Mouse (Mus musculus): ENCODE results near the gene Aak1. TPM values are rescaled to one million over a fixed set of nuclear protein-coding genes. Genes with fewer than 3 reads are reported as not detected.

Gene Aak1
- total and polyA plus RNA-seq, 3 experiments, result 2.8 to 21.0 (median 7.1) TPM

DNA sequence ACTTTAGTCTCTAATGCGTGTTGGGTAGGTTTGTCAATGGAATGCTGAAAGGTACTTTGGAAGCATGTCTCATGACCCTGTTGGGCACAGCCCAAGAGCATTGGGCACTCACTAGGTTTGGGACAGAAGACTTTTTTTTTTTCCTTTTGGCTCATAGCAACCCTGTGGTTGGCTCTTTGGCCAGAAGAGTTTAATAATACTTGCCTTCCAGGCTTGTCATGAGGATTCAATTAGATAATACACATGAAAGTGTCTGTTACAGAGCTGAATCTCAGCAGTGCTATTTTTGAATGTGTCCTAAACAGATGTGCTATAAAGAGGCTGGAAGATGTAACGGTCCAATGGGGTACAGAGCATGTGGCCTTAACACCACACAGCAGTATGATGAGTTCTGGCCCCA lies 56.2 kb downstream of the Aak1 start:
- Histone ChIP-seq H3K36me3 (replicated peaks in 1 of 2; ENCODE audit: control insufficient read depth in 1 of 2, insufficient read depth in 1 of 2, low read length in 1 of 2) (peaks cover 0 to 18% of the 10 kb centered on the region in 2 experiments), H3K9me3 (replicated peaks; ENCODE audit: low read length) (no peaks in the 10 kb centered on the region), H3K4me1 (ENCODE audit: control insufficient read depth in 1 of 2, insufficient read depth in 2 of 2) (peaks cover under 1 to 8% of the 10 kb centered on the region in 2 experiments; a peak in 3 of 4 replicates), H3K4me3 (replicated peaks in 1 of 3; ENCODE audit: low read depth in 2 of 3, low read length in 2 of 3, poor library complexity in 1 of 3) (no peak overlapping the region), H3K27ac (ENCODE audit: insufficient read depth, low read depth) (no peak overlapping the region), H3K27me3 (replicated peaks) (no peaks in the 10 kb centered on the region), H3K4me2 (ENCODE audit: insufficient read depth, low read depth, poor library complexity, severe bottlenecking) (no peak overlapping the region), H3K9ac (ENCODE audit: insufficient read depth, low read depth) (no peak overlapping the region), H3K79me2 (replicated peaks; ENCODE audit: control insufficient read depth, extremely low read depth, insufficient read depth, poor library complexity, severe bottlenecking) (no peaks in the 10 kb centered on the region)
- no peak for TF ChIP-seq EP300 (IDR thresholded peaks at IDR 0.05; ENCODE audit: low read length)
- TF ChIP-seq USF1 (IDR thresholded peaks at IDR 0.05; ENCODE audit: low read depth, low read length), result no peak
- TF ChIP-seq UBTF (IDR thresholded peaks at IDR 0.05; ENCODE audit: low read depth, low read length), result no peak
- no peak for TF ChIP-seq MEF2A (IDR thresholded peaks at IDR 0.05; ENCODE audit: borderline replicate concordance, low read depth, low read length)
- no peak for TF ChIP-seq KAT2A (IDR thresholded peaks at IDR 0.05; ENCODE audit: insufficient replicate concordance, low read length)
- TF ChIP-seq USF2 (conservative IDR thresholded peaks at IDR 0.05; ENCODE audit: low read depth, low read length), result no peak
- no peak for TF ChIP-seq POLR2A (IDR thresholded peaks at IDR 0.05; ENCODE audit: low read depth, low read length)
- no peak for TF ChIP-seq JUN (IDR thresholded peaks at IDR 0.05; ENCODE audit: insufficient read depth, low read depth, low read length)
- TF ChIP-seq NRF1 (IDR thresholded peaks at IDR 0.05; ENCODE audit: low read depth, low read length), result no peak
- no peak for TF ChIP-seq JUND (conservative IDR thresholded peaks at IDR 0.05; ENCODE audit: low read depth, low read length)
- TF ChIP-seq TCF12 (IDR thresholded peaks at IDR 0.05; ENCODE audit: low read depth, low read length), result no peak
- TF ChIP-seq SMC3 (IDR thresholded peaks at IDR 0.05; ENCODE audit: low read depth, low read length), result no peak
- TF ChIP-seq E2F4 (IDR thresholded peaks at IDR 0.05; ENCODE audit: insufficient replicate concordance, low read depth, low read length), result no peak
- no peak for DNase-seq (ENCODE audit: extremely low read depth)
- dilution Hi-C loops (cut with MboI; ENCODE audit: extremely low pct_ligation_motif_present, extremely low pct_unique_long_range_greater_than_20kb, low sequenced_read_pairs), result no loop called here
- in situ Hi-C loops (cut with MboI; ENCODE audit: low pct_ligation_motif_present, low pct_unique_long_range_greater_than_20kb, low sequenced_read_pairs), result no loop called here

DNA sequence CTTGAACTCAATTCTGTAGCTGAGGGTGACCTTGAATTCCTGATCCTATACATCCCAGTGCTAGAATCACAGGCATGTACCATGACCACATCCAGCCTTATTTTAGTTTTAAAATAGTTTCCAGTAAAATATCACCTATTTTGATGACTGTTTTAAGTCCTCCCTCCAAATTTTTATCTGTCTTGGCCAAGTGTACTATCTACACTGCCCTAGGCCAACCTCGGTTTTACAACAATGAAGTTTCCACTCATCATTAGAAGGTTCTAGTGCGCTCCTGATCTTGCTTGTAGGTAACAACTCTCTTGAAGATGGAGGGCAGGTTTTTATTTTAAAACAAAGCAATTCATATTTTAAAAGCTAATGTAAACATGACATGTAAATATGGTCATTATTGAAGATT lies 57.9 kb downstream of the Aak1 start:
- in situ Hi-C loops (cut with MboI; ENCODE audit: low pct_ligation_motif_present, low pct_unique_long_range_greater_than_20kb, low sequenced_read_pairs) (no loop called here), dilution Hi-C loops (cut with MboI; ENCODE audit: extremely low pct_ligation_motif_present, extremely low pct_unique_long_range_greater_than_20kb, low sequenced_read_pairs) (no loop called here)
- H3K27me3 ChIP-seq (replicated peaks), result no peaks in the 10 kb centered on the region
- H3K27ac ChIP-seq (ENCODE audit: insufficient read depth, low read depth), result no peak overlapping the region
- H3K79me2 ChIP-seq (replicated peaks; ENCODE audit: control insufficient read depth, extremely low read depth, insufficient read depth, poor library complexity, severe bottlenecking), result no peaks in the 10 kb centered on the region
- H3K4me2 ChIP-seq (ENCODE audit: insufficient read depth, low read depth, poor library complexity, severe bottlenecking), result no peak overlapping the region
- DNase-seq (ENCODE audit: extremely low read depth), result no peak
- H3K9me3 ChIP-seq (replicated peaks; ENCODE audit: low read length), result no peaks in the 10 kb centered on the region
- H3K9ac ChIP-seq (ENCODE audit: insufficient read depth, low read depth), result no peak overlapping the region
- H3K4me1 ChIP-seq (ENCODE audit: control insufficient read depth in 1 of 2, insufficient read depth in 2 of 2), result no peaks in the 10 kb centered on the region
- no peak overlapping the region for H3K4me3 ChIP-seq (replicated peaks in 1 of 3; ENCODE audit: low read depth in 2 of 3, low read length in 2 of 3, poor library complexity in 1 of 3)
- TF ChIP-seq UBTF (IDR thresholded peaks at IDR 0.05; ENCODE audit: low read depth, low read length), result no peak
- no peak for TF ChIP-seq CHD1 (IDR thresholded peaks at IDR 0.05; ENCODE audit: low read depth, low read length)
- no peak for TF ChIP-seq MAZ (IDR thresholded peaks at IDR 0.05; ENCODE audit: low read depth, low read length)
- no peak for TF ChIP-seq NRF1 (IDR thresholded peaks at IDR 0.05; ENCODE audit: low read depth, low read length)
- TF ChIP-seq MXI1 (IDR thresholded peaks at IDR 0.05; ENCODE audit: low read depth, low read length), result no peak
- no peak for TF ChIP-seq NELFE (IDR thresholded peaks at IDR 0.05; ENCODE audit: low read depth, low read length)
- no peak for TF ChIP-seq BHLHE40 (IDR thresholded peaks at IDR 0.05; ENCODE audit: low read depth, low read length)
- TF ChIP-seq CTCF (conservative IDR thresholded peaks at IDR 0.05 in 1 of 2, IDR thresholded peaks at IDR 0.05 in 1 of 2; ENCODE audit: low read depth in 2 of 2, low read length in 2 of 2), result no peak
- TF ChIP-seq ZC3H11A (IDR thresholded peaks at IDR 0.05; ENCODE audit: low read depth, low read length), result no peak
- no peak for TF ChIP-seq TCF12 (IDR thresholded peaks at IDR 0.05; ENCODE audit: low read depth, low read length)
- no peak for TF ChIP-seq MAFK (IDR thresholded peaks at IDR 0.05; ENCODE audit: insufficient replicate concordance, low read length)
- TF ChIP-seq TBP (conservative IDR thresholded peaks at IDR 0.05; ENCODE audit: low read depth, low read length), result no peak
- no peak for TF ChIP-seq EP300 (IDR thresholded peaks at IDR 0.05; ENCODE audit: low read length)
- TF ChIP-seq SMC3 (IDR thresholded peaks at IDR 0.05; ENCODE audit: low read depth, low read length), result no peak
- no peak for TF ChIP-seq GABPA (IDR thresholded peaks at IDR 0.05; ENCODE audit: insufficient replicate concordance, low read depth, low read length)
- TF ChIP-seq RCOR1 (conservative IDR thresholded peaks at IDR 0.05; ENCODE audit: low read depth, low read length), result no peak
- TF ChIP-seq KAT2A (IDR thresholded peaks at IDR 0.05; ENCODE audit: insufficient replicate concordance, low read length), result no peak
- no peak for TF ChIP-seq ETS1 (conservative IDR thresholded peaks at IDR 0.05; ENCODE audit: low read depth, low read length)
- TF ChIP-seq ELF1 (IDR thresholded peaks at IDR 0.05; ENCODE audit: low read depth, low read length), result no peak
- H3K36me3 ChIP-seq (replicated peaks in 1 of 2; ENCODE audit: control insufficient read depth in 1 of 2, insufficient read depth in 1 of 2, low read length in 1 of 2), result peaks cover 0 to 21% of the 10 kb centered on the region in 2 experiments
